Mouse (Mus musculus): Measurements from ENCODE around the gene Podxl2. TPM values are rescaled to one million over a fixed set of nuclear protein-coding genes. Genes with fewer than 3 reads are reported as not detected.

Podxl2 gene
- polyA plus RNA-seq, 1 experiment = 3.4 TPM

DNA sequence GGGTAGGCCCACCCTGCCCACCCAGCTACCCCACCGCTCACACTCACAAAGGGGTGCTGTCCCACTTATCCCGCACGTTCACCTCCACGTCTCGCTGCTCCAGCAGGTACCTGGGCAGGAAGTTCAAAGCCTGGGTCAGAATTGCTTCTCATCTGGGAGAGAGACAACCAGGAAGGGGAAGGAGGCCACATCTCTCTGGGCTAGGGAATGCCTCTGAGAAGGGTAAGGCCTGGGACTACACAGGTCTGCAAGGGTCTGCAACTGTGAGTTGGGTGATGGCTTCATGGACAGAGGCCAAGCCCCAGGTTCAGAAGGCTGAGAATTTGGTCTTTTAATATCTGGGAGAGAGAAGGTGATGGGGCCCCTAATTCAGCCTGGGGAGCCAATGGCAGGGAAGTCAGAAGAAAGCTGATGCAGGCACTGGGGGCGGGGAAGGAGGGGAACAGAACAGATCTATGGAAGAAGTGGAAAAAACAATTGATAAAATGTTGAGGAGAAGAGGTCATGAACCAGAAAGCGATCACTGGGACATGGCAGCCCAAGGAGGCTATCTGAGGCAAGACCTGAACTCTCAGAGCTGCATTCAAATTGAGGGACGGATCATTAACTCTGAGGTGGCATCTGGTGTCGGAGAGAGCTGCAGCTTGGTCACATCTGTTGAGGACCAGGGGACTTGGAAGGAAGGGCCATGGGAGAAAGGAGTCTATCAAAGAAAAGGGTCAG, 33.9 kb downstream of the Podxl2 start:
- H3K4me2 ChIP-seq (ENCODE audit: low read depth) = peak overlapping the region; percentile 76
- no peaks in the 10 kb centered on the region for H3K36me3 ChIP-seq (ENCODE audit: control insufficient read depth, insufficient read depth)
- H3K79me2 ChIP-seq (ENCODE audit: control insufficient read depth, insufficient read depth) = no peaks in the 10 kb centered on the region
- H3K4me3 ChIP-seq = peak overlapping the region; percentile 55
- TF ChIP-seq E2F4 (IDR thresholded peaks at IDR 0.05; ENCODE audit: insufficient read depth) (no peak), TCF3 (IDR thresholded peaks at IDR 0.05; ENCODE audit: insufficient read length, low read depth) (no peak), CEBPB (IDR thresholded peaks at IDR 0.05; ENCODE audit: insufficient read depth, poor library complexity, severe bottlenecking) (no peak)
- no peaks in the 10 kb centered on the region for H3K27me3 ChIP-seq (ENCODE audit: control insufficient read depth, insufficient read depth, insufficient read length)
- peak overlapping the region; percentile 17 for H3ac ChIP-seq (ENCODE audit: control insufficient read depth, insufficient read length)

- TF ChIP-seq TCF3 (IDR thresholded peaks at IDR 0.05; ENCODE audit: insufficient read length, low read depth) (no peak), MAX (IDR thresholded peaks at IDR 0.05; ENCODE audit: low read depth) (no peak), REST (IDR thresholded peaks at IDR 0.05; ENCODE audit: insufficient read depth, insufficient read length) (no peak), MYOD1 (IDR thresholded peaks at IDR 0.05; ENCODE audit: control insufficient read depth in 1 of 3, insufficient read length in 2 of 3, low read depth in 2 of 3) (no peak), USF1 (IDR thresholded peaks at IDR 0.05; ENCODE audit: low read depth) (no peak), SRF (IDR thresholded peaks at IDR 0.05; ENCODE audit: control insufficient read depth, insufficient read length, low read depth) (no peak), POLR2AphosphoS2 (IDR thresholded peaks at IDR 0.05; ENCODE audit: insufficient read length, low read depth) (no peak), MYOG (IDR thresholded peaks at IDR 0.05; ENCODE audit: control insufficient read depth in 1 of 3, insufficient read depth in 1 of 3, insufficient read length in 2 of 3, low read depth in 2 of 3) (no peak), POLR2A (IDR thresholded peaks at IDR 0.05; ENCODE audit: insufficient read length, low read depth) (no peak), CEBPB (IDR thresholded peaks at IDR 0.05; ENCODE audit: insufficient read depth, poor library complexity, severe bottlenecking) (no peak), E2F4 (IDR thresholded peaks at IDR 0.05; ENCODE audit: insufficient read depth) (no peak), TCF12 (IDR thresholded peaks at IDR 0.05; ENCODE audit: insufficient read depth, poor library complexity, severe bottlenecking) (no peak)
- no peaks in the 10 kb centered on the region for H3K79me2 ChIP-seq (ENCODE audit: control insufficient read depth, insufficient read depth)
- H3K36me3 ChIP-seq (ENCODE audit: control insufficient read depth, insufficient read depth) = no peaks in the 10 kb centered on the region
- H3K4me2 ChIP-seq (ENCODE audit: low read depth) = peak overlapping the region; percentile 76
- H3K27me3 ChIP-seq (ENCODE audit: control insufficient read depth, insufficient read depth, insufficient read length) = no peaks in the 10 kb centered on the region
- no peak overlapping the region for H3ac ChIP-seq (ENCODE audit: control insufficient read depth, insufficient read length)
- peak overlapping the region; percentile 55 for H3K4me3 ChIP-seq
Measured at GRCm38 (mm10) chr6:88840211-88840610, 34.6 kb downstream of the Podxl2 start.

DNA sequence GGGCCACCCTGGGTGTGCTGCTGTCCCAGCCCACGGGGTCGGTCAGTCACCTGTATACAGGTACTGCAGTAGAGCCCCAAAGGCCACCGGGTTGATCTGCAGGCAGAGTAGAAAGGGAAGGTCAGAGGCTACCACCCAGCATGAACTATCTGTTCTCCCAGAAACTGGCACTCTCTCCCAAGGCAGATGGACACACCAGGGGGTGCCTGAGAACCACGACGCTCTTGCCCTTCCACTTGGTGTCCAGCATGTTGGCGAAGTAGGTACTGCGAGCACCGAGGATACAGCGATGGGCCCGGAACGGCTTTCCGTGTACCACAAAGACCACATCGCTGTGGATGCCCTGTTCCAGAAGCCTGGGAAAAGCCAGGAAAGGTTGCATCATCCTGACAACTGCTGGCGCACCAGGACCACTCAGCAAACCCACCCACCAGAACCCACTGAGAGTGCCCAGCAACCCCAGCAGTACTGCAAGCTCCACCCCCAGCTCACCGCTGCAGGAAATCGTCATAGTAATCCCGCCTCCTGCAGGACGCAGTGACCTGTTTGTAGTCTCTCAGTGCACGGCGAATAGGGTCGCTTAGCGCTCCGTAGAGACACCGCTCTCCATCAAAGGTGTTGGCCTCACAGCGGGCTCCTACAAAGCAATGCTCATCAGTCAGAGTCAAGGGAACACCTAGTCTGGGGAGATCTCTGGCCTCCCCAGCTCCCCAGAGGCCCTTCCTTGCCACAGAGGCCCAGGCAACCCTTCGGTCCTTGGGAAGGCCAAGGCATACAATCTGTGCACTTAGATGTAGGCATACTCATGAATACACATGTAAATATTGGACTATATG, 35.5 kb downstream of the Podxl2 start:
- H3ac ChIP-seq (ENCODE audit: control insufficient read depth, insufficient read length) = no peak overlapping the region
- no peak overlapping the region for H3K4me3 ChIP-seq
- no peaks in the 10 kb centered on the region for H3K27me3 ChIP-seq (ENCODE audit: control insufficient read depth, insufficient read depth, insufficient read length)
- TF ChIP-seq USF1 (IDR thresholded peaks at IDR 0.05; ENCODE audit: low read depth) = no peak
- TF ChIP-seq POLR2AphosphoS2 (IDR thresholded peaks at IDR 0.05; ENCODE audit: insufficient read length, low read depth) = no peak
- no peak for TF ChIP-seq REST (IDR thresholded peaks at IDR 0.05; ENCODE audit: insufficient read depth, insufficient read length)
- TF ChIP-seq CEBPB (IDR thresholded peaks at IDR 0.05; ENCODE audit: insufficient read depth, poor library complexity, severe bottlenecking) = no peak
- no peak for TF ChIP-seq TCF12 (IDR thresholded peaks at IDR 0.05; ENCODE audit: insufficient read depth, poor library complexity, severe bottlenecking)
- no peak for TF ChIP-seq MAX (IDR thresholded peaks at IDR 0.05; ENCODE audit: low read depth)
- TF ChIP-seq MYOG (IDR thresholded peaks at IDR 0.05; ENCODE audit: control insufficient read depth in 1 of 3, insufficient read depth in 1 of 3, insufficient read length in 2 of 3, low read depth in 2 of 3) = no peak
- no peak for TF ChIP-seq TCF3 (IDR thresholded peaks at IDR 0.05; ENCODE audit: insufficient read length, low read depth)
- no peak for TF ChIP-seq POLR2A (IDR thresholded peaks at IDR 0.05; ENCODE audit: insufficient read length, low read depth)
- no peak for TF ChIP-seq E2F4 (IDR thresholded peaks at IDR 0.05; ENCODE audit: insufficient read depth)
- H3K79me2 ChIP-seq (ENCODE audit: control insufficient read depth, insufficient read depth) = no peaks in the 10 kb centered on the region
- no peak overlapping the region for H3K4me2 ChIP-seq (ENCODE audit: low read depth)
- no peaks in the 10 kb centered on the region for H3K36me3 ChIP-seq (ENCODE audit: control insufficient read depth, insufficient read depth)

DNA sequence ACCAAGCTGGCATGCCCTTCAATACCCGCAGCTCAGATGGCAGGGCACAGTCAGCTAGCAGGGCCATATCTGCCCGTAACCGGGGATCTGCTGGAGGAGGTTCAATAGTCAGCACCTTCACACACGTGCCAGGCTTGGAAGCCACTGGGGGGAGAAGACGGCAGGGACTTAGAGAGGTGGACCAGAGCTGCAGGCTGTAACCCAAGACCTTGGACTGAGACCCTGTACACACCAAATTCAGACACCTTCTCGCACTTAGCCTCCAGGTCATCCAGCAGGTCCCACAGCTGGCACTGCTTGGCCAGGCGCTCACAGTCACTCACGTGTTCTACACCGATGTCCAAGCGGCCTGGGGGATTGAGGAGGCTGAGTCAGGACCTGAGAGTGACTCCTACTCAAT, 36.2 kb downstream of the Podxl2 start:
- H3K27me3 ChIP-seq (ENCODE audit: control insufficient read depth, insufficient read depth, insufficient read length) = no peaks in the 10 kb centered on the region
- TF ChIP-seq TCF3 (IDR thresholded peaks at IDR 0.05; ENCODE audit: insufficient read length, low read depth) (no peak), E2F4 (IDR thresholded peaks at IDR 0.05; ENCODE audit: insufficient read depth) (no peak), POLR2AphosphoS2 (IDR thresholded peaks at IDR 0.05; ENCODE audit: insufficient read length, low read depth) (no peak), MYOG (IDR thresholded peaks at IDR 0.05; ENCODE audit: control insufficient read depth in 1 of 3, insufficient read depth in 1 of 3, insufficient read length in 2 of 3, low read depth in 2 of 3) (no peak), MYOD1 (IDR thresholded peaks at IDR 0.05; ENCODE audit: control insufficient read depth in 1 of 3, insufficient read length in 2 of 3, low read depth in 2 of 3) (no peak), MAX (IDR thresholded peaks at IDR 0.05; ENCODE audit: low read depth) (no peak), TCF12 (IDR thresholded peaks at IDR 0.05; ENCODE audit: insufficient read depth, poor library complexity, severe bottlenecking) (no peak), POLR2A (IDR thresholded peaks at IDR 0.05; ENCODE audit: insufficient read length, low read depth) (no peak), USF1 (IDR thresholded peaks at IDR 0.05; ENCODE audit: low read depth) (no peak), REST (IDR thresholded peaks at IDR 0.05; ENCODE audit: insufficient read depth, insufficient read length) (no peak), CEBPB (IDR thresholded peaks at IDR 0.05; ENCODE audit: insufficient read depth, poor library complexity, severe bottlenecking) (no peak), SRF (IDR thresholded peaks at IDR 0.05; ENCODE audit: control insufficient read depth, insufficient read length, low read depth) (no peak)
- H3K79me2 ChIP-seq (ENCODE audit: control insufficient read depth, insufficient read depth) = no peaks in the 10 kb centered on the region
- H3ac ChIP-seq (ENCODE audit: control insufficient read depth, insufficient read length) = no peak overlapping the region
- no peak overlapping the region for H3K4me2 ChIP-seq (ENCODE audit: low read depth)
- H3K36me3 ChIP-seq (ENCODE audit: control insufficient read depth, insufficient read depth) = no peaks in the 10 kb centered on the region
- H3K4me3 ChIP-seq = no peak overlapping the region
